Mouse (Mus musculus) mature B cell (primary cell): Measurements from ENCODE around the gene Clasp1.

ENCODE experiments used
- in situ Hi-C: fragments of 300-500 bp; cut with MboI; formaldehyde crosslinking; loops from 2 replicates; pipeline ENCODE4 v1.14.3; 2019

Clasp1 gene

DNA sequence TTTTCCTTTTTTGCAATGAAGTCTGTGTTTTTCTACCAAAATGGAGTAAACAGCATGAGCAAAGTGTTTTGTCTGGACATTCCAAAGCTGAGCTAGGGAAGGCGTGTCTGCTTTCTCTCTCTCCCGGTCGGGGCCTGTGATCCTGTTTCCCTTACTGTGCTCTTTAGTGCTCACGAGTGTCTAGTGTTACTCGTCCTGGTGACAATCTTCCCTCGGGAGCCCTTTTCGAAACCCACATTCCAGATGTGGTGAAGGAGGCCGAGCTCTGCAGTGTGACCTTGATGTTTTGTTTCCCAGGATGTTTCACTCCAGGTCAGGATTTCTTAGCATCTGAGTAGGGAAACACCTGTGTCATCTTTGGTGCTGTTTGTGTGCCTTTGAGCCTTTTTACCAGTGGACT lies 13.7 kb downstream of the Clasp1 start:
- in situ Hi-C loops, result no loop called here

DNA sequence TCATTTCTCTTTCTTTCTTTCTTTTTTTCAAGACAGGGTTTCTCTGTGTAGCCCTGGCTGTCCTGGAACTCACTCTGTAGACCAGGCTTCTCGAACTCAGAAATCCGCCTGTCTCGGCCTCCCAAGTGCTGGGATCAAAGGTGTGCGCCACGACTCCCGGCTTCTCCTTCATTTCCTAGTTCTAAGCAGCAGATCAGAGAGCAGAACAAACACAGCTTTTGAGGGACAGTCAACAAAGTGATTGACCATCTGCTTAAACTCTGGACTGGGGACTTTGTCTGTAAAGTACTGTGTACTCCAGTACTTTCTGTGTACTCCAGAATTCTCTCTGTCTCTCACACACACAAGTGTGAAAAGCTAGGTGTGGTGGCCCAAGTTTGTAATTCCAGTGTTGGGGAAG lies 14.1 kb downstream of the Clasp1 start:
- in situ Hi-C loops, result no loop called here

- in situ Hi-C loops, result no loop called here
Measured at GRCm38 (mm10) chr1:118403440-118403839, 14.6 kb downstream of the Clasp1 start.

DNA sequence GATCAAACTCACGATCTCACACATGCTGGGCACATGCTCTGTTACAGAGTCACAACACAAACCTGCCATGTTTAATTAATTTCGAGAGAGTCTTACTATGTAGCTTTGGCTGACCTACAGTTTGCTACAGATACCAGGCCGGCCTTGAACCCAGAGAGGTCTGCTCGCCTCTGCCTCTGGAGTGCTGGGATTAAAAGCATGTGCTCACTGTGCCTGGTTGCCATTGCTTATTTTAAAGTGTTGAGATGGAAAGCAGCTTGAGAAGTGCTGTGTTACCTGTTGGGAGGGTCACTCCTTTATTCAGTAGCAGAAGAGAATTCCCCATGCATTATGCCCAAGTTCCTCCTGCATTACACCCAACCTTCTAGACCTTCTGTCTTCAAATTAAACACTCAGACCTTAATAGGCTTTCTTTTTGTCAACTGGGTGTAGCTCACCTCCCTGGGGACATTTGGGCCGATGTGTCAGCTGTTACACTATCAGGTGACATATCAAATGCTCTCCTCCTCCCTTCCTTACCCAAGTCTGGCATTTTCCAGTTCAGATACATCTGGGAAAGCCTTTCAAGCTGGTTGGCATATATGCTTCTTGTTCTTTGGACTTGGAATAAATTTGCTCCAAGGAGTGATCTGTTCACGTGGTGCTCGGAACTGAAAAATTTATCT lies 18.9 kb downstream of the Clasp1 start:
- in situ Hi-C loops, result no loop called here

DNA sequence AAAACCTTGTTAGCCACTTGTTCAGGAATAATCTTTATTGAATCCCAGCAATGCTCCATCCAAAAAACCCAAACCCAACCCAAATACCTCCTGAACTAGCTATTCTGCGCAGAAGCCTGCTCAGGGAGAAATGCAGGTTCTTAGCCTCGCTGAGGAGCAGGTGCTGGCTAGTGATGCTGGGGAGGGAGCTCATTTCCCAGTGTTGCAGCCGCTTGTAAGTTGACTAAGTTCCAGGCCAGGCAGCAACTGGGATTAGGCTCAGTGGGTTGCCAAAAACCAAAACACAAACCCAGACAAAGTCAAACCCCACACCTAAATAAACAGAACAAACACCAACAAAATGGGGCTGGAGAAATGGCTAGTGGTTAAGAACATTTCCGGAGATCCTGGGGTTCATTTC lies 20.4 kb downstream of the Clasp1 start:
- in situ Hi-C loops, result no loop called here

DNA sequence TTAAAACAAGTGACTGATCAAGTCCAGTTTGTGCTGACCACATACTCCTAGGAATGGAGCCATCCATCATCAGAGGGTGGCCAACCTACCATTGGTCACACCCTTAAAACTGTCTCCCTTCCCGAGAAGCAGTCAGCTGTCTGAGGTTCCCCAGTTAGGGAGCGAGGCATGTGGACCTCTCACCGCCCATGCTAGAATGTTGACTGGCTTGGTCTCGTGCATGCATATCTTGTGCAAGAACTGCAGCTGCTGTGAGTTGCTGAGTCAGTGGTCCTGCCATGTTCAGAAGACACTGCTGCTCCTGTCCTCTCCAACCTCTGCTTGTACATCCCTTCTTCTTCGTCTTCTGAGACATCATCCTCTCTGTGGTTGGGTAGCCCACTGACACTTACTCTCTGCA lies 22.0 kb downstream of the Clasp1 start:
- in situ Hi-C loops, result no loop called here

- in situ Hi-C loops, result no loop called here
Measured at GRCm38 (mm10) chr1:118413169-118413568, 24.3 kb downstream of the Clasp1 start.

DNA sequence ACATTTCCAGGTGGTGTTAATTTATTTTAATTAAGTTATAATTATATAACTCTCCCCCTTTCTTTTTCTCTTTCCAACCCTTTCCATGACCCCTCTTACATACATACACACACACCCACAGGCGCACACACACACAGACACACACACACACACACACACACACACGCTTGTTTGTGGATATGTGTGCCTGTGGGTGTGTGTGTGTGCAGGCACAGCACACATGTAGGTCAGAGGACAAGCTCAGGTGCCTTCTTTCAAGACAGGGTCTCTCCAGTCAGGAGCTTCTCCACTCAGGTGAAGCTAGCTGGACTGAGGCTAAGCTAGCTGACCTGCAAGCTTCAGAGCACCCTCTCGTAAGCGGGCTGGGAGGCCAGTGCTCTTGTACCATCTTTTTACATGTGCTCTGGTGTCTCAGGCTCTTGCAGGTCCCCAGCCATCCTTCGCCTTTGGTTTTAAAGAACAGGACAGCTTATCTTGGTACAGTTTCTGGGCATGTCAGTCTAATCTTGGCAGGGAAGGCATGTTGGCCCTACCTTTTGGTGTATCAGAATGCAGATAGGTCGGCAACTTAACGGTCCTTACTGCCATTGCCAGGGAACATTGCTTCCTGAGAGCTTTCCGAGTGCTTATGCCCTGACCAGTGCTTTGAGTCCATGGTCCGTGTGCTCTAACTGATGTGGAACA lies 28.3 kb downstream of the Clasp1 start:
- in situ Hi-C loops, result no loop called here

DNA sequence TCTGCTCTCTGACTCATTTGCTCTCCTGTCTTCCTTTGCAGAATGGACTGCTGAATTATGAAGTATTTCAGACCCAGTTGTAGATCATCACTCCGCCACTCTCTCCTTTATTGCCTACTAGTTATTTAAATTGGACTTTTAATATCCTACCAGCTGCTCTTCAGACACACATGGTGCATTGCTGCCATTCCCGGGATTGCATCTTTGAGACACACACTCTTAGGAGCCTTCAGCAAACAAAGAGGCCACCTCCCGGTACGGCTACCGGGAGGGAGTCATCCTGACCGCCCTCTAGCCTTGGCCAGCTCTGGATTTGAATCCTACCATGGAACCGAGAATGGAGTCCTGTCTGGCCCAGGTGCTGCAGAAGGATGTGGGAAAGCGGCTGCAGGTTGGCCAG lies 30.5 kb downstream of the Clasp1 start:
- in situ Hi-C loops, result no loop called here

- in situ Hi-C loops, result no loop called here
Measured at GRCm38 (mm10) chr1:118421149-118421548, 32.3 kb downstream of the Clasp1 start.

- in situ Hi-C loops, result no loop called here
Measured at GRCm38 (mm10) chr1:118422812-118423211, 34.0 kb downstream of the Clasp1 start.

GRCm38 (mm10) chr1:118425982-118426381 lies 37.1 kb downstream of the Clasp1 start:
- in situ Hi-C loops, result no loop called here

DNA sequence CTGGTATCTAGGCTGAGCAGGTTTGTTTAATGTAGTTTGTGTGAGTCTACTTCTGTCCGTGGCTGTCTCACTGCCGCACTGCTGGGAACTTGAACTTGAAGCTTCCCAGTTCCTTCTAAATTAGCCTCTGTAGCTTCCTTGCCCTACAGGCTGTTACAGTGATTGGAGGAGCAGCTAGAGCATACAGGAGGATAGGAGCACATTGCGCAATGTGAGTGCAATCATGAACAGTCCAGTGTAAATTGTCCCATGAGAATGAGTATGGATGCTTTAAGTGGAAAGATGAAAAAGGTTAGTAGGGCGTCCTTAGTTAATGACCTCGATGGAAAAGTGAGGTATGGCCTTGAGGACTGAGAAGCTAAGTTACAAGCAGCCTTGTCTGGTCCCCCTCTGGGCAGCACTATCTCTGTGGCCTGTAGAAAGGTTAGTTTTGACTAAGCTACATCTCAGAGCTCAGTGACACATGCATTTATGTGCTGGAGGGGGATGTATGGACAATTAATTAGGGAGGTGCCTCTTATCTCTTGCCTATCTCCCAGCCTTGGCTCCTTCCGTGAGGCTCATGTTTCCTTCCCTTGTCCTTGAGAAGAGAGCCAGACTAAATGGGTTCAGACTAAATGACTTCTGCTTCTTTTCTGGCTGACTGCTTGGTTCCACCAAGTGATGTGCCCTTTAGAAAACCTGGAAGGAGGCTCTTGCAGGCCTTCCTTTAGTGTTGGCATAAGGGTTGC lies 39.7 kb downstream of the Clasp1 start:
- in situ Hi-C loops, result no loop called here

GRCm38 (mm10) chr1:118431548-118431947 lies 42.7 kb downstream of the Clasp1 start:
- in situ Hi-C loops, result no loop called here

GRCm38 (mm10) chr1:118435001-118435473 lies 46.2 kb downstream of the Clasp1 start:
- in situ Hi-C loops, result no loop called here

DNA sequence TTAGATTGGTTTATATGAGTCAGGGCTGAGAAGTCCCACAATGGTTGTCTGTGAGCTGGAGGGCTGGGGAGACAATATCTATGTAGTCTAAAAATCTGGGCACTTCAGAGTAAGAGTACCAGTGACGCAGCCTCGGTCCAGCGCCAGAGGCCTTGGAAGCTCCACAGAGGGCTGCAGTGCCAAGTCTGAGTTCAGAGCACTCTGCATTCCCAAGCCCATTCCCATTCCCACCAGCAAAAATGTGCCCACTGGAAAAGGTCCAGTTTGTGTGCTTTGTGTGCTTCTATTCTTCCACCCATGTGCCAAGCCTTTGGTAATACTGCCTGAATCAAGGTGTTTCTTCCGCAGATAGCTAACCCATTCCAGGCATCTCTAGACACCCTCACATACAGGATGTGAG lies 49.0 kb downstream of the Clasp1 start:
- in situ Hi-C loops, result no loop called here

DNA sequence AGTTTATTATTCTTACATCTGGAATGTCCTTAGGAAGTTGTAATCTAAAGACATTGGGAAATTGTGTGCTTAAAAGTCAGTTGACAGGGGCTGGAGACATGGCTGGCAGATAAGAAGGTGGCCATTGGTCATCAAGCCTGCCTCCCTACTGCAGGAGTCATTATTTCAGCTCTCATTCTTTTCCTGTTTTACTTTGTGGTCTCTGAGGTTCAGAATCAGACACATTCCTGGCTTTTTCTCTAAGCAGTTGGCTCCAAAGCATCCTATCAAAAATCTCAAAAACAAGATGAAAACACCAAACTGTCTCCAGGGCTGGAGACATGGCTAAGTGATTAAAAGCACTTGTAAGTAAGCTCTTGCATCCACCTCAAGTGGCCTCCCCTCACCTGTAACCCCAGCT lies 49.5 kb downstream of the Clasp1 start:
- in situ Hi-C loops, result no loop called here

- in situ Hi-C loops, result no loop called here
Measured at GRCm38 (mm10) chr1:118440547-118440946, 51.7 kb downstream of the Clasp1 start.

- in situ Hi-C loops, result no loop called here
Measured at GRCm38 (mm10) chr1:118444420-118444819, 55.6 kb downstream of the Clasp1 start.

DNA sequence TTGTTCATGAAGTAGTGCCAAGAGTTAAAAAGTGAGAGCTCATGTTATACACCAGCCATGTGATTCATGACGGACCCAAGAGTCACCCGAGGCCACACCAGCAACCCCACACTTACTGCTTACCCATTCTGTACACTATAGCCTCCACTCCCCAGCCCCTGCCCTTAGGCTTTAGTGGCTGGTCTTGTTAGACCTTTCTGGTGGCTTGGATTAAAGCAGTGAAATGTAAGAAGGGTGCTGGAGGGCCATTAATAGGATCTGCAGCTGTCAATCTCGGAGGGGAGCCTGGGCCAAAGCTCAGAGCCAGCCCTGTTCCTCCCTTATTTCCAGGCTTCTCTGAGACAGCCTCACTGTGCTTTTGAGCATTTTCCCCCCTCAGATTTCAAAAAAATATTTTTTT lies 56.1 kb downstream of the Clasp1 start:
- in situ Hi-C loops, result no loop called here

GRCm38 (mm10) chr1:118445441-118445840 lies 56.6 kb downstream of the Clasp1 start:
- in situ Hi-C loops, result no loop called here

- in situ Hi-C loops, result no loop called here
Measured at GRCm38 (mm10) chr1:118446006-118446405, 57.1 kb downstream of the Clasp1 start.

DNA sequence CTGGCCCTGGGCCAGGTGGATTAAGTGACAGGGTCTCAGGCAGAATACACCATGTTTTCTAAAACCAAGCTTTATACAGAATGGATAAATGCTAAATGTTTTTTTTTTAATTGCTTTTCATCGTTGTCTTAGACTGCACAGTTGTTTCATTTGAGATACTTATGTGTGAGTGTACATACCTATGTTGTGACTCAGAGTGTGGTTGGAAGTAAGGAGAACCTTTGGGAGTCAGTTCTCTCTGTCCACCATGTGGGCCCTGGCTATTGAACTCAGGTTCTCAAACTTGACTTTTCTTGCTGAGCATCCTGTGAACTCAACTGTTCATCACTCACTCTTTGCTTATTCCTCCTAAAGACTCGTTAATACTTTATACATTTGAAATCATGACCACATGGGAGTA lies 58.3 kb downstream of the Clasp1 start:
- in situ Hi-C loops, result no loop called here
